Mouse (Mus musculus) liver, adult 2 months (tissue): ENCODE measurements around the gene Tada3. TPM values are rescaled to one million over a fixed set of nuclear protein-coding genes. Genes with fewer than 3 reads are reported as not detected.
"Not testable (repeated sequence)": the region's sequence is repeated elsewhere in the genome, so short reads cannot be mapped to it uniquely, and the experiment has no call there.

ENCODE experiments used
- DNase-seq: peaks from one replicate; pipeline ENCODE4 v3.0.0-alpha.2; 2011; ENCODE audit warnings: low read depth, low spot score; ENCODE audit errors: extremely low read depth
- H3K27ac ChIP-seq: fragments of 200-500 bp; replicated peaks from 2 replicates; pipeline ENCODE4 v1.5.1; 2012; ENCODE audit warnings: low read depth, mild to moderate bottlenecking, control low read depth, inconsistent platforms, low read length; ENCODE audit not compliant: insufficient read depth
- H3K27me3 ChIP-seq: fragments of 200-500 bp; 2 replicates; pipeline ENCODE4 v1.6.1; 2012; ENCODE audit warnings: mild to moderate bottlenecking, moderate library complexity, low read length, inconsistent platforms; ENCODE audit not compliant: control insufficient read depth, insufficient read depth
- H3K36me3 ChIP-seq: fragments of 200-500 bp; 2 replicates; pipeline ENCODE4 v1.6.1; 2012; ENCODE audit warnings: low read length, inconsistent platforms; ENCODE audit not compliant: control insufficient read depth, insufficient read depth
- H3K4me1 ChIP-seq: fragments of 200-500 bp; 2 replicates; pipeline ENCODE4 v1.6.1; 2011; ENCODE audit warnings: low read length; ENCODE audit not compliant: control insufficient read depth, insufficient read depth
- H3K4me3 ChIP-seq: fragments of 200-500 bp; 2 replicates; pipeline ENCODE4 v1.5.1; 2011; ENCODE audit warnings: low read depth, mild to moderate bottlenecking, control low read depth, low read length, moderate library complexity; ENCODE audit not compliant: insufficient read depth
- H3K79me2 ChIP-seq: fragments of 200-500 bp; 2 replicates; pipeline ENCODE4 v1.6.1; 2012; ENCODE audit warnings: inconsistent platforms, mild to moderate bottlenecking, low read length, moderate library complexity; ENCODE audit not compliant: control insufficient read depth, insufficient read depth
- H3K9ac ChIP-seq: fragments of 200-500 bp; 2 replicates; pipeline ENCODE4 v1.6.1; 2012; ENCODE audit warnings: low read depth, mild to moderate bottlenecking, control low read depth, inconsistent platforms, low read length
- CTCF ChIP-seq: fragments of 200-500 bp; IDR thresholded peaks from 2 replicates; pipeline ENCODE4 v1.5.1; 2011; ENCODE audit warnings: low read depth, low read length, control low read depth
- POLR2A ChIP-seq: fragments of 200-500 bp; IDR thresholded peaks from 2 replicates; pipeline ENCODE4 v1.6.1; 2011; ENCODE audit warnings: low read length, control low read depth; ENCODE audit not compliant: insufficient read depth; ENCODE audit errors: extremely low read depth
- WGBS: fragments of 180-500 bp; shearing (Covaris S2); methylation state at CpG from one replicate; pipeline ENCODE4 v1.1.7; 2018; 5-methylcytosine and 5-hydroxymethylcytosine counted together
- polyA plus RNA-seq: library from polyadenylated mRNA; depleted of rRNA; stranded (reverse); fragments of >200 nt; gene quantifications from 2 replicates; pipeline ENCODE4 v1.2.3, GENCODE M21; 2012
- total RNA-seq: library from RNA; depleted of rRNA; stranded (reverse); fragments of >200 nt; gene quantifications from 2 replicates; pipeline ENCODE4 v1.2.3, GENCODE M21; 2014

The Tada3 gene
- total and polyA plus RNA-seq, 2 experiments = 5.2 to 8.4 TPM

GRCm38 (mm10) chr6:113336852-113337620, 40.6 kb downstream of the Tada3 start:
- peaks cover 16% of the 10 kb centered on the region; the same call in 1 of the 2 replicates for H3K36me3 ChIP-seq
- peak; percentile 32 for DNase-seq

GRCm38 (mm10) chr6:113334216-113334615, 43.5 kb downstream of the Tada3 start:
- WGBS = 79% methylated on average over 6 of the region's 6 CpGs
- no peak overlapping the region for H3K4me3 ChIP-seq
- H3K79me2 ChIP-seq = no peaks in the 10 kb centered on the region
- no peak overlapping the region for H3K9ac ChIP-seq
- TF ChIP-seq POLR2A (no peak), CTCF (no peak)
- peaks cover 22% of the 10 kb centered on the region; the same call in 1 of the 2 replicates for H3K36me3 ChIP-seq
- no peaks in the 10 kb centered on the region for H3K4me1 ChIP-seq
- no peaks in the 10 kb centered on the region for H3K27me3 ChIP-seq
- no peak for DNase-seq
- no peak overlapping the region for H3K27ac ChIP-seq

More at GRCm38 (mm10) chr6:113336852-113337620, 40.6 kb downstream of the Tada3 start:
- Histone ChIP-seq H3K9ac (no peak overlapping the region), H3K79me2 (no peaks in the 10 kb centered on the region), H3K27ac (no peak overlapping the region), H3K4me3 (no peak overlapping the region), H3K4me1 (no peaks in the 10 kb centered on the region), H3K27me3 (no peaks in the 10 kb centered on the region)
- whole genome bisulfite sequencing = 60% methylated on average over 8 of the region's 8 CpGs
- no peak for TF ChIP-seq CTCF
- TF ChIP-seq POLR2A = no peak

GRCm38 (mm10) chr6:113333137-113333950, 44.3 kb downstream of the Tada3 start:
- no peaks in the 10 kb centered on the region for H3K27me3 ChIP-seq
- TF ChIP-seq POLR2A (no peak), CTCF (no peak)
- H3K4me1 ChIP-seq = no peaks in the 10 kb centered on the region
- no peaks in the 10 kb centered on the region for H3K79me2 ChIP-seq
- H3K27ac ChIP-seq = peak overlapping the region; percentile 11; the same call in 1 of the 2 replicates
- no peak overlapping the region for H3K9ac ChIP-seq
- WGBS = 75% methylated on average over 14 of the region's 14 CpGs
- no peak overlapping the region for H3K4me3 ChIP-seq
- DNase-seq = peak; percentile 45
- H3K36me3 ChIP-seq = peaks cover 22% of the 10 kb centered on the region; the same call in 1 of the 2 replicates

- not testable (repeated sequence) for H3K27me3 ChIP-seq, H3K27ac ChIP-seq
- peaks cover 20% of the 10 kb centered on the region; the same call in 1 of the 2 replicates for H3K36me3 ChIP-seq
Measured at GRCm38 (mm10) chr6:113332734-113333133, 44.9 kb downstream of the Tada3 start.

GRCm38 (mm10) chr6:113331721-113332120, 46.0 kb downstream of the Tada3 start:
- Histone ChIP-seq H3K27me3 (no peaks in the 10 kb centered on the region), H3K27ac (no peak overlapping the region), H3K9ac (no peak overlapping the region), H3K79me2 (no peaks in the 10 kb centered on the region), H3K36me3 (peaks cover 18% of the 10 kb centered on the region; the same call in 1 of the 2 replicates), H3K4me1 (no peaks in the 10 kb centered on the region; the same call in 1 of the 2 replicates), H3K4me3 (no peak overlapping the region)
- no peak for TF ChIP-seq POLR2A
- TF ChIP-seq CTCF = no peak
- DNase-seq = no peak
- WGBS = 92% methylated on average over 11 of the region's 11 CpGs

More at GRCm38 (mm10) chr6:113332734-113333133, 44.9 kb downstream of the Tada3 start:
- not testable (repeated sequence) for H3K9ac ChIP-seq, H3K4me3 ChIP-seq, DNase-seq, H3K79me2 ChIP-seq, H3K4me1 ChIP-seq
- 56% methylated on average over 6 of the region's 6 CpGs for WGBS
